Mouse (Mus musculus): ENCODE data around the gene Atg13. TPM values are rescaled to one million over a fixed set of nuclear protein-coding genes. Genes with fewer than 3 reads are reported as not detected.

Gene Atg13
- total and polyA plus RNA-seq, 3 experiments, result 8.5 to 34.8 (median 22.2) TPM

DNA sequence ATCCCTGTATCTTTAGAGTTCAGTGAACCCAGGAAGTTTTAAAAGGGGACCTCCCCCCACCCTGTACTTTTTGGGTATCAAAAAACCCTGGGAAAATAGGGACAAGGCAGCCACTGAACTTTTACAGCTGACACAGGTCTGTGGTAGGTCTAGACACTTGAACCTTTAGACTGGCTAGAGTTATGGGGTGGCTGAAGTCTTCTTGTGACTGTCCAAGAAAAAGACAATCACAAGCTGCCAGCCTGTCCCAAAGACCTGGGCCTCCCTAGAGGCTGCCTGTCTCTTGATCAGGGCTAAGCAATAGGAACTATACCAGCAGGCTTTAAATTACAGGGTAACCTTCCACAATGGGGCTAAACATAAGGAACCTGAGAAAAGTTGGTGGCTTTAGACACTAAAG lies 33.4 kb downstream of the Atg13 start:
- no peak for DNase-seq (ENCODE audit: low spot score)
- TF ChIP-seq TAL1 (conservative IDR thresholded peaks at IDR 0.05; ENCODE audit: low read depth, low read length) (no peak), CTCF (IDR thresholded peaks at IDR 0.05; ENCODE audit: low read depth, low read length) (no peak), GATA1 (IDR thresholded peaks at IDR 0.05; ENCODE audit: borderline replicate concordance, low read length) (no peak), POLR2AphosphoS5 (IDR thresholded peaks at IDR 0.05; ENCODE audit: insufficient replicate concordance, low read depth, low read length) (no peak), GATA2 (IDR thresholded peaks at IDR 0.05; ENCODE audit: borderline replicate concordance, low read depth, low read length) (no peak)
- ATAC-seq (ENCODE audit: extremely low read depth, insufficient number of reproducible peaks, low FRiP score, poor library complexity, severe bottlenecking), result no peak

GRCm38 (mm10) chr2:91676420-91676819 lies 34.0 kb downstream of the Atg13 start:
- Histone ChIP-seq H3K36me3 (replicated peaks) (peaks cover 98% of the 10 kb centered on the region), H3K27me3 (ENCODE audit: insufficient read depth, low read length) (no peaks in the 10 kb centered on the region), H3K9me3 (replicated peaks) (no peaks in the 10 kb centered on the region), H3K4me3 (ENCODE audit: low read depth, low read length) (no peak overlapping the region), H3K4me1 (ENCODE audit: insufficient read depth, low read depth, low read length) (no peaks in the 10 kb centered on the region; the same call in 1 of the 2 replicates)
- DNase-seq (ENCODE audit: low spot score), result no peak
- ATAC-seq (ENCODE audit: extremely low read depth, insufficient number of reproducible peaks, low FRiP score, poor library complexity, severe bottlenecking), result no peak
- no peak for TF ChIP-seq POLR2AphosphoS5 (IDR thresholded peaks at IDR 0.05; ENCODE audit: insufficient replicate concordance, low read depth, low read length)

More for the DNA sequence above, 33.4 kb downstream of the Atg13 start:
- Histone ChIP-seq H3K9me3 (replicated peaks) (no peaks in the 10 kb centered on the region), H3K27me3 (ENCODE audit: insufficient read depth, low read length) (no peaks in the 10 kb centered on the region), H3K36me3 (replicated peaks) (peaks cover 98% of the 10 kb centered on the region), H3K4me1 (ENCODE audit: insufficient read depth, low read depth, low read length) (no peaks in the 10 kb centered on the region; the same call in 1 of the 2 replicates), H3K4me3 (ENCODE audit: low read depth, low read length) (no peak overlapping the region)

- no peaks in the 10 kb centered on the region for H3K27me3 ChIP-seq (ENCODE audit: insufficient read depth, low read length)
- H3K4me1 ChIP-seq (ENCODE audit: insufficient read depth, low read depth, low read length), result no peaks in the 10 kb centered on the region; the same call in 1 of the 2 replicates
- no peak for ATAC-seq (ENCODE audit: extremely low read depth, insufficient number of reproducible peaks, low FRiP score, poor library complexity, severe bottlenecking)
- TF ChIP-seq GATA1 (IDR thresholded peaks at IDR 0.05; ENCODE audit: borderline replicate concordance, low read length) (no peak), POLR2AphosphoS5 (IDR thresholded peaks at IDR 0.05; ENCODE audit: insufficient replicate concordance, low read depth, low read length) (no peak), CTCF (IDR thresholded peaks at IDR 0.05; ENCODE audit: low read depth, low read length) (no peak), TAL1 (conservative IDR thresholded peaks at IDR 0.05; ENCODE audit: low read depth, low read length) (no peak), GATA2 (IDR thresholded peaks at IDR 0.05; ENCODE audit: borderline replicate concordance, low read depth, low read length) (no peak)
- H3K4me3 ChIP-seq (ENCODE audit: low read depth, low read length), result no peak overlapping the region
- DNase-seq (ENCODE audit: low spot score), result no peak
- H3K9me3 ChIP-seq (replicated peaks), result no peaks in the 10 kb centered on the region
- H3K36me3 ChIP-seq (replicated peaks), result peaks cover 96% of the 10 kb centered on the region
Observed at GRCm38 (mm10) chr2:91674895-91675294, 35.5 kb downstream of the Atg13 start.

DNA sequence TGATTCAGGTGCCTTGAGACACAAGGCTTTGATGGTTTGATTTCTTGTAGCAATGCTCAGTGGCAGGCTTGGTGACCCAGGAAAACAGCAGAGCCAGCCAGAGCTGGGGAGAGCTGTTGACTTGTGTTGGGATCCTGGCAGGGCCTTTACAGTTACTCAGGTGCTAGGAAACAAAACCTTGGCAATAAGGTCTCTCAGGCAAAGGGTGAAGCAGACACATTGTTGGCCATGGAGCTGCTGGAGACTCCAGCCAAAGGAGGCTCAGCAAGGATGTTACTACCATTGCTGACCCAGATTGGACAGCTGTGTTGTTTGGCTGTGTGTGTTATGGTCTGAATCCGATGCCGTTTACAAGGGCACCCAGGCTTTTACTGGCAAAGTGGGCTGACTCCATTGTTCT lies 36.8 kb downstream of the Atg13 start:
- Histone ChIP-seq H3K4me3 (ENCODE audit: low read depth, low read length) (no peak overlapping the region), H3K27me3 (ENCODE audit: insufficient read depth, low read length) (no peaks in the 10 kb centered on the region), H3K36me3 (replicated peaks) (peaks cover 96% of the 10 kb centered on the region), H3K4me1 (ENCODE audit: insufficient read depth, low read depth, low read length) (no peaks in the 10 kb centered on the region; the same call in 1 of the 2 replicates), H3K9me3 (replicated peaks) (no peaks in the 10 kb centered on the region)
- no peak for TF ChIP-seq POLR2AphosphoS5 (IDR thresholded peaks at IDR 0.05; ENCODE audit: insufficient replicate concordance, low read depth, low read length)
- ATAC-seq (ENCODE audit: extremely low read depth, insufficient number of reproducible peaks, low FRiP score, poor library complexity, severe bottlenecking) (no peak), DNase-seq (ENCODE audit: low spot score) (no peak)

- ATAC-seq (ENCODE audit: extremely low read depth, insufficient number of reproducible peaks, low FRiP score, poor library complexity, severe bottlenecking) (no peak), DNase-seq (ENCODE audit: low spot score) (no peak)
- TF ChIP-seq GATA2 (IDR thresholded peaks at IDR 0.05; ENCODE audit: borderline replicate concordance, low read depth, low read length) (no peak), TAL1 (conservative IDR thresholded peaks at IDR 0.05; ENCODE audit: low read depth, low read length) (no peak), CTCF (IDR thresholded peaks at IDR 0.05; ENCODE audit: low read depth, low read length) (no peak), POLR2AphosphoS5 (IDR thresholded peaks at IDR 0.05; ENCODE audit: insufficient replicate concordance, low read depth, low read length) (no peak), GATA1 (IDR thresholded peaks at IDR 0.05; ENCODE audit: borderline replicate concordance, low read length) (no peak)
- Histone ChIP-seq H3K4me3 (ENCODE audit: low read depth, low read length) (no peak overlapping the region), H3K9me3 (replicated peaks) (no peaks in the 10 kb centered on the region), H3K36me3 (replicated peaks) (peaks cover 92% of the 10 kb centered on the region), H3K27me3 (ENCODE audit: insufficient read depth, low read length) (no peaks in the 10 kb centered on the region), H3K4me1 (ENCODE audit: insufficient read depth, low read depth, low read length) (no peaks in the 10 kb centered on the region; the same call in 1 of the 2 replicates)
Observed at GRCm38 (mm10) chr2:91670038-91670437, 40.3 kb downstream of the Atg13 start.

- Histone ChIP-seq H3K9me3 (replicated peaks) (no peaks in the 10 kb centered on the region), H3K36me3 (replicated peaks) (peaks cover 91% of the 10 kb centered on the region), H3K4me1 (ENCODE audit: insufficient read depth, low read depth, low read length) (no peaks in the 10 kb centered on the region; the same call in 1 of the 2 replicates), H3K4me3 (ENCODE audit: low read depth, low read length) (no peak overlapping the region), H3K27me3 (ENCODE audit: insufficient read depth, low read length) (no peaks in the 10 kb centered on the region)
- no peak for TF ChIP-seq POLR2AphosphoS5 (IDR thresholded peaks at IDR 0.05; ENCODE audit: insufficient replicate concordance, low read depth, low read length)
- no peak for TF ChIP-seq GATA2 (IDR thresholded peaks at IDR 0.05; ENCODE audit: borderline replicate concordance, low read depth, low read length)
- TF ChIP-seq TAL1 (conservative IDR thresholded peaks at IDR 0.05; ENCODE audit: low read depth, low read length), result no peak
- no peak for TF ChIP-seq CTCF (IDR thresholded peaks at IDR 0.05; ENCODE audit: low read depth, low read length)
- no peak for TF ChIP-seq GATA1 (IDR thresholded peaks at IDR 0.05; ENCODE audit: borderline replicate concordance, low read length)
- ATAC-seq (ENCODE audit: extremely low read depth, insufficient number of reproducible peaks, low FRiP score, poor library complexity, severe bottlenecking) (no peak), DNase-seq (ENCODE audit: low spot score) (no peak)
Observed at GRCm38 (mm10) chr2:91669326-91669725, 41.0 kb downstream of the Atg13 start.

DNA sequence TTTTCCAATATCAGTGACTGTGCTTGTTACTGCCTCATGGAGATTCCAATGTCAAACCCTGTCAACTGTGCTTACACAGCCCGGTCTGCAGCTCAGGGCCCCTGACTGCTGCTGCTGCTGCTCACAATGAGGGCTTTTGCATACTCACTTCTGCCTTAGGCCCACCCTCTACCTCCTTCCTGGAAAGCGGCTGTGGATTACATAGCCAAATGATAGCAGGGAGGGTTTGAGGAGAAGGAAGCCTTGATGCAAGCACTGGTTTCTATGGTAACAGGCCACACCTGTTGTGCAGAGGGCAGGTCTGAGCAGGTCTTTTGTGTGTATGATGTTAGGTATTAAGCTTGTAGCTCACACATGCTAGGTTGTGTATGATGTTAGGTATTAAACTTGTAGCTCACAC lies 42.6 kb downstream of the Atg13 start:
- DNase-seq (ENCODE audit: low spot score) (no peak), ATAC-seq (ENCODE audit: extremely low read depth, insufficient number of reproducible peaks, low FRiP score, poor library complexity, severe bottlenecking) (no peak)
- H3K27me3 ChIP-seq (ENCODE audit: insufficient read depth, low read length), result no peaks in the 10 kb centered on the region
- no peaks in the 10 kb centered on the region for H3K9me3 ChIP-seq (replicated peaks)
- TF ChIP-seq POLR2AphosphoS5 (IDR thresholded peaks at IDR 0.05; ENCODE audit: insufficient replicate concordance, low read depth, low read length) (no peak), CTCF (IDR thresholded peaks at IDR 0.05; ENCODE audit: low read depth, low read length) (no peak), GATA1 (IDR thresholded peaks at IDR 0.05; ENCODE audit: borderline replicate concordance, low read length) (no peak), GATA2 (IDR thresholded peaks at IDR 0.05; ENCODE audit: borderline replicate concordance, low read depth, low read length) (no peak), TAL1 (conservative IDR thresholded peaks at IDR 0.05; ENCODE audit: low read depth, low read length) (no peak)
- no peaks in the 10 kb centered on the region for H3K4me1 ChIP-seq (ENCODE audit: insufficient read depth, low read depth, low read length)
- peaks cover 93% of the 10 kb centered on the region for H3K36me3 ChIP-seq (replicated peaks)
- H3K4me3 ChIP-seq (ENCODE audit: low read depth, low read length), result no peak overlapping the region

Measured in G1E (cell line).